Mouse (Mus musculus) erythroblast, embryonic 14.5 days (primary cell): Measurements from ENCODE around the gene Cfap97d1.

Experiments
- GATA1 ChIP-seq: IDR thresholded peaks from 2 replicates; pipeline ENCODE4 v1.6.1; 2012; ENCODE audit warnings: low read length, inconsistent platforms, mixed read lengths
- TAL1 ChIP-seq: IDR thresholded peaks from 3 replicates; pipeline ENCODE4 v1.6.1; 2012; ENCODE audit warnings: low read length, inconsistent platforms, mixed read lengths

GRCm38 (mm10) chr11:102025354-102025753 lies 41.3 kb downstream of the Cfap97d1 start:
- TF ChIP-seq GATA1 (no peak), TAL1 (no peak)
